Mouse (Mus musculus): ENCODE data around the gene Zfp710. TPM values are rescaled to one million over a fixed set of nuclear protein-coding genes. Genes with fewer than 3 reads are reported as not detected.

Zfp710 gene
- 26.3 TPM for total RNA-seq (2023)

DNA sequence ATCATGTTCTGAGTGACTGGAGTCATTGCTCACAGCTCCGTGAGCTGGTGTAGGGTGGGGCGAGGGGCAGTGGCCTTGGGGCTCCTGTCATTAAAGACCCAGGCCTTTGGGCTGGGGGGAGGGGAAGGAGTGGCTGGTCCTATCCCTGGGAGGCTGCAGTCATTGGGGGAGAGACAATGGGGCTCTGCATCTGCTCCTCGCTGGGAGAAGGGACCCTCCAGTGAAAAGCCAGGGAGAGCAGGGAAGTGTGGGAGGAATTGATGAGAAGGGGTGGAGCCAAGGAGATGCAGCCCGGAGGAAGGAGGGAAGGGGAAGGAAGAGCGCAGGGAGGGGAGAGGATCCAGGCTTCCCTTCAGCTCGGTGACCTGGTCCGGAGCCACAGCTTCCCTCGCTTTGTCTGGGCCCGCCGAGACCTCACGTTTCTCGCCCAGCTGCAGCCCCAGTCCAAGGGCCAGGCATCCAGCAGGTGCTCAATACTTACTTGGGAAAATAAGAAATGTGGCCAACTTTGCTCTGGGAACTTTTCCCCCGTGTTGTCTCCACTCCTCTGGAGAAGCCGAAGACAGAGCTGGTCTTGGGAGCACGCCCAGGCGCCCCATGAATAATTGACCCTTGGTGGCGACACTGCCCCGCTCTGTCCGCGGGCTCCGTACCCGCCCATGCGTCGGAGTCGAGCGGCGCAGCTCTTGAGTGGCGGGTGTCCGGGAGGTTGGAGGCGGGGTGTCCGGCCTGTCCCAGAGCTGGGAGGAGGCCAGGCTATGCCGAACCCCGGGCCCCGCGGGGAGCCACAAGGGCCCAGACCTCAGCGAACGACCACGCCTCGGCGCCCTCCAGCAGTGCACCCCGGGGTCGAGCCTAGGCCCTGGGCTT, at the start of gene Zfp710:
TSS of gene Zfp710 (plus strand) at position 294 of the 870 bp plus-strand sequence.

GRCm38 (mm10) chr7:80115224-80115590, 90.6 kb downstream of the Zfp710 start, which contains the start of gene Idh2:
Gene Idh2 (minus strand): TSS chr7:80115392.

Other genes with a start within 250 kb of the Zfp710 start
- not detected for gene Mesp1, start 231.0 kb upstream of the Zfp710 start, total RNA-seq (2023)
- gene Mesp2, start 214.1 kb upstream of the Zfp710 start, total RNA-seq (2023): not detected
- gene Anpep, start 163.8 kb upstream of the Zfp710 start, total RNA-seq (2023): 0.92 TPM
- 20.2 TPM for gene Ap3s2, start 104.2 kb upstream of the Zfp710 start, total RNA-seq (2023)
- gene Arpin, start 89.5 kb upstream of the Zfp710 start, total RNA-seq (2023): not detected
- 38.2 TPM for gene Idh2, start 90.6 kb downstream of the Zfp710 start, total RNA-seq (2023)
- gene Sema4b, start 162.0 kb downstream of the Zfp710 start, total RNA-seq (2023): 48.9 TPM
- gene Cib1, start 208.0 kb downstream of the Zfp710 start, total RNA-seq (2023): 49.5 TPM
- 5.2 TPM for gene Gdpgp1, start 208.1 kb downstream of the Zfp710 start, total RNA-seq (2023)
- gene Ttll13, start 221.6 kb downstream of the Zfp710 start, total RNA-seq (2023): 1.8 TPM
- 17.9 TPM for gene Ngrn, start 236.4 kb downstream of the Zfp710 start, total RNA-seq (2023)
- gene Vps33b, start 244.8 kb downstream of the Zfp710 start, total RNA-seq (2023): 34.9 TPM

All from CD8-positive naive resting alpha-beta T cell, adult 57 days (primary cell).